ENCODE assay signal across 8 mouse cellular contexts in genomic region chr19:38930252-38930787, GRCm38 (mm10). TPM values are rescaled to one million over a fixed set of nuclear protein-coding genes. Genes with fewer than 3 reads are reported as not detected.
DNase-seq lines count a peak whose midpoint lies in the region; ATAC-seq lines count a peak whose summit lies in the region.

No protein-coding gene starts in this region.

- no peaks in the 10 kb centered on the region for H3K9me3 ChIP-seq in embryonic facial prominence, embryonic 15.5 days (replicated peaks)
- no peaks in the 10 kb centered on the region for H3K9me3 ChIP-seq in intestine, embryonic 14.5 days (ENCODE audit: control insufficient read depth, low read length)
- no peaks in the 10 kb centered on the region for H3K9me3 ChIP-seq in midbrain, embryonic 11.5 days (ENCODE audit: control insufficient read depth, low read length)

- no peak for ATAC-seq in cerebellum, adult (ENCODE audit: insufficient number of reproducible peaks, low FRiP score, low TSS enrichment)
- peak; percentile 40; the same call in 1 of the 2 replicates for ATAC-seq in embryonic facial prominence, embryonic 15.5 days (ENCODE audit: insufficient number of reproducible peaks, low FRiP score, low TSS enrichment, low read depth)
- ATAC-seq in intestine, embryonic 14.5 days (replicated peaks; ENCODE audit: low FRiP score, low TSS enrichment, low read depth) = peak; percentile 41; the same call in 1 of the 2 replicates
- peak; percentile 52 for ATAC-seq in midbrain, embryonic 11.5 days (ENCODE audit: low FRiP score)

- no peaks in the 10 kb centered on the region for H3K27me3 ChIP-seq in embryonic facial prominence, embryonic 15.5 days
- no peaks in the 10 kb centered on the region for H3K27me3 ChIP-seq in intestine, embryonic 14.5 days (replicated peaks; ENCODE audit: control insufficient read depth, insufficient read depth, low read length)
- H3K27me3 ChIP-seq in midbrain, embryonic 11.5 days (ENCODE audit: control insufficient read depth, insufficient read depth, low read length) = no peaks in the 10 kb centered on the region

- intact Hi-C loops in gastrocnemius, postnatal 14 days (cut with DNase I; ENCODE audit: low total_unique reads) = no loop called here

- WGBS in embryonic facial prominence, embryonic 15.5 days = under 1% methylated on average over 23 of the region's 23 CpGs
- WGBS in intestine, embryonic 14.5 days = 2% methylated on average over 23 of the region's 23 CpGs
- WGBS in midbrain, embryonic 11.5 days = 2% methylated on average over 23 of the region's 23 CpGs

- H3K36me3 ChIP-seq in embryonic facial prominence, embryonic 15.5 days = no peaks in the 10 kb centered on the region
- H3K36me3 ChIP-seq in intestine, embryonic 14.5 days (ENCODE audit: control insufficient read depth, insufficient read depth, low read length) = peaks cover 27% of the 10 kb centered on the region
- H3K36me3 ChIP-seq in midbrain, embryonic 11.5 days (ENCODE audit: control insufficient read depth, insufficient read depth, low read length) = peaks cover 4% of the 10 kb centered on the region; the same call in 1 of the 2 replicates

- H3K4me3 ChIP-seq in embryonic facial prominence, embryonic 15.5 days (replicated peaks) = peak overlapping the region; percentile 89
- peak overlapping the region; percentile 88 for H3K4me3 ChIP-seq in intestine, embryonic 14.5 days (ENCODE audit: low read depth, low read length)
- H3K4me3 ChIP-seq in midbrain, embryonic 11.5 days (ENCODE audit: low read depth, low read length) = peak overlapping the region; percentile 81

- H3K4me2 ChIP-seq in embryonic facial prominence, embryonic 15.5 days (replicated peaks) = peak overlapping the region; percentile 88
- peak overlapping the region; percentile 95 for H3K4me2 ChIP-seq in intestine, embryonic 14.5 days (ENCODE audit: low read length)
- peak overlapping the region; percentile 82 for H3K4me2 ChIP-seq in midbrain, embryonic 11.5 days

- peak; percentile 26 for DNase-seq in cerebellum, postnatal 14 days
- DNase-seq in CD4-positive helper T cell, adult 2 months (ENCODE audit: low read depth, low spot score) = peak; percentile 9
- DNase-seq in intestine, embryonic 14.5 days (ENCODE audit: low spot score) = no peak
- no peak for DNase-seq in midbrain, embryonic 11.5 days (ENCODE audit: low spot score, missing footprints)
- no peak for DNase-seq in left cerebral cortex, adult 9 months (ENCODE audit: low spot score in 2 of 2)
- DNase-seq in gastrocnemius, postnatal 14 days = no peak

- H3K27ac ChIP-seq in embryonic facial prominence, embryonic 15.5 days (replicated peaks) = 0 out of 2 replicates have a peak overlapping the region, but pooled peaks have one; percentile 9
- H3K27ac ChIP-seq in intestine, embryonic 14.5 days (ENCODE audit: low read depth) = peak overlapping the region; percentile 90; the same call in 1 of the 2 replicates
- no peak overlapping the region for H3K27ac ChIP-seq in midbrain, embryonic 11.5 days (ENCODE audit: low read depth, low read length)

- H3K9ac ChIP-seq in embryonic facial prominence, embryonic 15.5 days = peak overlapping the region; percentile 86
- peak overlapping the region; percentile 96 for H3K9ac ChIP-seq in intestine, embryonic 14.5 days (ENCODE audit: low read length)
- peak overlapping the region; percentile 92 for H3K9ac ChIP-seq in midbrain, embryonic 11.5 days (ENCODE audit: low read length)

- H3K4me1 ChIP-seq in embryonic facial prominence, embryonic 15.5 days = peaks cover 11% of the 10 kb centered on the region
- peaks cover 15% of the 10 kb centered on the region for H3K4me1 ChIP-seq in intestine, embryonic 14.5 days (replicated peaks; ENCODE audit: control insufficient read depth, insufficient read depth, low read length)
- peaks cover 6% of the 10 kb centered on the region; the same call in 1 of the 2 replicates for H3K4me1 ChIP-seq in midbrain, embryonic 11.5 days (ENCODE audit: control insufficient read depth, insufficient read depth, low read length)

RNA-seq across cellular contexts. Expression of gene Hells, which starts 0.4 kb away (rescaled TPM):
- 35.3 and 37.6 TPM in 2 replicates for polyA plus RNA-seq in embryonic facial prominence, embryonic 15.5 days (2015; fragmentation: Nextera tagmentation; extraction: Ambion mirVana)
- polyA plus RNA-seq in intestine, embryonic 14.5 days (2014; fragmentation: Nextera tagmentation; extraction: Ambion mirVana) = 56.6 and 63.0 TPM in 2 replicates
- polyA plus RNA-seq in midbrain, embryonic 11.5 days (2014; fragmentation: Nextera tagmentation; extraction: Ambion mirVana) = 94.3 and 95.7 TPM in 2 replicates
- 1 to 10 TPM; 1.2 to 2.9 TPM for total RNA-seq in gastrocnemius, postnatal 14 days (2021)

Comparison
In these comparisons a context has a peak if more than half of its experiments do, and no peak if none do; other contexts are left out.
1. DNase-seq: peak in cerebellum, postnatal 14 days (2 of 2) and CD4-positive helper T cell, adult 2 months (single experiment); none in intestine, embryonic 14.5 days (single experiment), midbrain, embryonic 11.5 days (single experiment), left cerebral cortex, adult 9 months (0 of 2) and gastrocnemius, postnatal 14 days (single experiment).
2. Peak in every context shown above with its lines, with median percentiles within 50 percentile points of each other: H3K4me2 ChIP-seq, H3K4me3 ChIP-seq and H3K9ac ChIP-seq.